Comparison of ENCODE assay signal across 7 mouse cellular contexts in the genomic region with DNA sequence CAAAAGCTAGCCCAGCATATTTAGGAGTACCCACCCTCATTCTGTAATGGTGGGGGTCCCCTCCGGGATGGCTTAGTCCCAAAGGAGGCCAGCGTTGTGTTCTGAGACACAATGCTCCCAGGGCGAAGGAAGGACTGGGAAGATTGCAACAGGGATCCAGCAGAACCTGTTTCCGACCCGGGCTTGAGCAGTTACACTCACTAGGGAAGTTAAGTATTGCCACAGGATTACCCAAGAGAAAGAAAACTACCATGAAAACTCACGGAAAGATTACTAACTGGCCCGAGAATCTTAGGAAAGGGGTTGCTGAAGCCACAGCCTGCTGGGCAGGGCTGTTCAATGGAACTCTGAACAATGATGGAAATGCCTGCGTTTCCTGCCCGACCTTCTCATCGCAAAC. TPM values are rescaled to one million over a fixed set of nuclear protein-coding genes. Genes with fewer than 3 reads are reported as not detected.
DNase-seq lines count a peak whose midpoint lies in the region; ATAC-seq and TF ChIP-seq lines count a peak whose summit lies in the region.

No protein-coding gene starts in this region.

- H3K4me1 ChIP-seq in E14TG2a.4 (replicated peaks; ENCODE audit: low read depth, low read length): peaks cover 88% of the 10 kb centered on the region
- H3K4me1 ChIP-seq in bone marrow, adult 2 months (ENCODE audit: control insufficient read depth, insufficient read depth, low read length): peaks cover 5% of the 10 kb centered on the region; the same call in 1 of the 2 replicates
- peaks cover 77% of the 10 kb centered on the region for H3K4me1 ChIP-seq in hindbrain, embryonic 13.5 days (replicated peaks)

- TF ChIP-seq POLR2A in bone marrow, adult 2 months (IDR thresholded peaks at IDR 0.05; ENCODE audit: borderline replicate concordance, control insufficient read depth, low read depth, low read length): no peak

- 41% methylated on average over 10 of the region's 10 CpGs for WGBS in bone marrow, adult 2 months
- 37% methylated on average over 10 of the region's 10 CpGs for WGBS in hindbrain, embryonic 13.5 days
- 23% methylated on average over 10 of the region's 10 CpGs for WGBS in macrophage (ENCODE audit: missing documents)

- H3K27ac ChIP-seq in bone marrow, adult 2 months (ENCODE audit: control insufficient read depth, insufficient read depth, low read depth, low read length, poor library complexity): peak overlapping the region; percentile 33; the same call in 1 of the 2 replicates
- H3K27ac ChIP-seq in hindbrain, embryonic 13.5 days: no peak overlapping the region
- H3K27ac ChIP-seq in macrophage: peak overlapping the region; percentile 78; the same call in 1 of the 2 replicates

- no peak for ATAC-seq in hindbrain, embryonic 13.5 days (ENCODE audit: low FRiP score)
- ATAC-seq in erythroid progenitor cell, adult 5-6 weeks (replicated peaks; ENCODE audit: low FRiP score, poor library complexity, severe bottlenecking): no peak

- H3K4me2 ChIP-seq in hindbrain, embryonic 13.5 days: peak overlapping the region; percentile 90

- H3K9ac ChIP-seq in hindbrain, embryonic 13.5 days: peak overlapping the region; percentile 56; the same call in 1 of the 2 replicates

- H3K79me2 ChIP-seq in macrophage (ENCODE audit: inconsistent target): peaks cover 87% of the 10 kb centered on the region

- H3K4me3 ChIP-seq in E14TG2a.4 (replicated peaks; ENCODE audit: low read length) (peak overlapping the region; percentile 65), macrophage (ENCODE audit: inconsistent target) (peak overlapping the region; percentile 67; the same call in 1 of the 2 replicates)
- H3K4me3 ChIP-seq in bone marrow, adult 2 months (replicated peaks; ENCODE audit: control insufficient read depth, low read depth, low read length): peak overlapping the region; percentile 63
- peak overlapping the region; percentile 88 for H3K4me3 ChIP-seq in hindbrain, embryonic 13.5 days

- no peak for TF ChIP-seq CTCF in E14TG2a.4 (conservative IDR thresholded peaks at IDR 0.05; ENCODE audit: low read length)
- no peak for TF ChIP-seq CTCF in bone marrow, adult 2 months (IDR thresholded peaks at IDR 0.05; ENCODE audit: control insufficient read depth, insufficient read depth, low read length)

- peaks cover 32% of the 10 kb centered on the region for H3K27me3 ChIP-seq in E14TG2a.4 (ENCODE audit: insufficient read depth, low read length)
- peaks cover 3% of the 10 kb centered on the region; the same call in 1 of the 2 replicates for H3K27me3 ChIP-seq in hindbrain, embryonic 13.5 days

- peaks cover 9% of the 10 kb centered on the region; the same call in 1 of the 2 replicates for H3K9me3 ChIP-seq in E14TG2a.4 (ENCODE audit: low read length)
- H3K9me3 ChIP-seq in hindbrain, embryonic 13.5 days: no peaks in the 10 kb centered on the region

- peaks cover 67% of the 10 kb centered on the region for H3K36me3 ChIP-seq in E14TG2a.4 (ENCODE audit: insufficient read depth, low read length)
- H3K36me3 ChIP-seq in hindbrain, embryonic 13.5 days: no peaks in the 10 kb centered on the region
- peaks cover 7% of the 10 kb centered on the region; the same call in 1 of the 2 replicates for H3K36me3 ChIP-seq in macrophage (ENCODE audit: inconsistent target)

- DNase-seq in adrenal gland, postnatal 36 days: no peak
- DNase-seq in thymus, adult 18-20 months: no peak

RNA-seq across cellular contexts. Expression of a gene that starts 4.5 kb away (rescaled TPM):
- 9.0 and 22.1 TPM in 2 replicates for polyA plus RNA-seq in bone marrow, adult 2 months (2011; ENCODE audit: insufficient read depth, insufficient read length, low replicate concordance, missing spikeins)
- polyA plus RNA-seq in hindbrain, embryonic 13.5 days (2015; fragmentation: Nextera tagmentation; extraction: Ambion mirVana): 10.8 and 11.2 TPM in 2 replicates
- total RNA-seq in macrophage (2018; cell fraction: chromatin; rRNA removed): 100 to 1,000 TPM in 15 of 26 experiments, 10 to 100 TPM in 11; 32.0 to 306 (median 123) TPM
- total RNA-seq in macrophage (2018; cell fraction: cytosol; rRNA removed): 100 to 1,000 TPM in 8 of 26 experiments, 10 to 100 TPM in 18; 29.3 to 200 (median 49.8) TPM
- 100 to 1,000 TPM in 19 of 26 experiments, 10 to 100 TPM in 7; 49.0 to 321 (median 163) TPM for total RNA-seq in macrophage (2018; cell fraction: nucleus; rRNA removed)
- 25.5 to 41.4 TPM (median 28.7 TPM) in 3 replicates for polyA plus RNA-seq in macrophage (2018)
- total RNA-seq in erythroid progenitor cell, adult 5-6 weeks (2015; ENCODE audit: low replicate concordance): 5.8 and 6.3 TPM in 2 replicates
- 5.7 and 8.2 TPM in 2 replicates for total RNA-seq in erythroid progenitor cell, adult 5-6 weeks (2017; ENCODE audit: low replicate concordance)
- total RNA-seq in adrenal gland, postnatal 36 days (2021): 10 to 100 TPM; 22.1 to 25.7 TPM

RNA-seq across cellular contexts. Expression of a gene that starts 49.6 kb away (rescaled TPM):
- not detected in 2 replicates for polyA plus RNA-seq in bone marrow, adult 2 months (2011; ENCODE audit: insufficient read depth, insufficient read length, low replicate concordance, missing spikeins)
- 0.35 TPM in 1 of 2 replicates, not detected in the other for polyA plus RNA-seq in hindbrain, embryonic 13.5 days (2015; fragmentation: Nextera tagmentation; extraction: Ambion mirVana)
- total RNA-seq in macrophage (2018; cell fraction: chromatin; rRNA removed): not detected
- total RNA-seq in macrophage (2018; cell fraction: cytosol; rRNA removed): not detected
- total RNA-seq in macrophage (2018; cell fraction: nucleus; rRNA removed): not detected
- polyA plus RNA-seq in macrophage (2018): not detected in 3 replicates
- total RNA-seq in erythroid progenitor cell, adult 5-6 weeks (2015; ENCODE audit: low replicate concordance): not detected in 2 replicates
- total RNA-seq in erythroid progenitor cell, adult 5-6 weeks (2017; ENCODE audit: low replicate concordance): not detected in 2 replicates
- not detected for total RNA-seq in adrenal gland, postnatal 36 days (2021)
